Mouse (Mus musculus): ENCODE results near the gene Pycr1.
A peak's percentile ranks its signal among the peaks of the same experiment; 100 is the strongest.

Pycr1 gene

GRCm38 (mm10) chr11:120627468-120628300 lies 15.9 kb downstream of the Pycr1 start:
- no peak for DNase-seq (ENCODE audit: low read depth, low spot score)

DNA sequence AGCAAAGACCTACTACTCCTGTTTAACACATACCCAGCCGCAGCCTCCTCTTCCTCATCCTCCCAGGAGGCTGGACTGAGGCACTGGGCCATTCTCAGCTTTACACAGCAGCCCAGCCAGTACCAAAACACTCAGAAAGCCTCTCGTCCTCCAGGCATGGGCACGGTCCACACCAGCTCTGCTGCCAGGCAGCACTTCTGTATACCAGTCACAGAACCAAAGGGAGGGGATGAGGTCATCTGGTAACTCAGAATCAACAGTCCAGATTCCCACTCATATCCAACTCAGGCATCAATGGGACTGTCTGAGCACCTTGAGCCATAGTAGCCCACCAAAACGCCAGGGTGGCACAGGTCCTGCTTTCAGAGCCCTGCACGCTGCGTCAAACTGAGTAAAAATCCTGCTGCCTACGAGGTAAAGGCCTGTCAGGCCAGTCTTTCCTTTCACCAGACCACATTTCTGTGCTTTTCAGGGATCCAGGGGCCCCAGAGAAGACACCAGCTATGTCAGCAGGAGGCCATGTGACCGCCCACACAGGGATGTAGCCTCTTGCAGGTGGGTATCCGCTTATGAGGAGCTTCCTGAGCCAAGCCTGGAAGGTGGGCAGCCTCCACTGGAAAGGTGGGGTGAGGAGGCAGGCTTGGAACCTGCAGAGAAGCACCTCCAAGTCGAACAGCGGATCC lies 16.6 kb downstream of the Pycr1 start:
- no peak for DNase-seq (ENCODE audit: low read depth, low spot score)

DNA sequence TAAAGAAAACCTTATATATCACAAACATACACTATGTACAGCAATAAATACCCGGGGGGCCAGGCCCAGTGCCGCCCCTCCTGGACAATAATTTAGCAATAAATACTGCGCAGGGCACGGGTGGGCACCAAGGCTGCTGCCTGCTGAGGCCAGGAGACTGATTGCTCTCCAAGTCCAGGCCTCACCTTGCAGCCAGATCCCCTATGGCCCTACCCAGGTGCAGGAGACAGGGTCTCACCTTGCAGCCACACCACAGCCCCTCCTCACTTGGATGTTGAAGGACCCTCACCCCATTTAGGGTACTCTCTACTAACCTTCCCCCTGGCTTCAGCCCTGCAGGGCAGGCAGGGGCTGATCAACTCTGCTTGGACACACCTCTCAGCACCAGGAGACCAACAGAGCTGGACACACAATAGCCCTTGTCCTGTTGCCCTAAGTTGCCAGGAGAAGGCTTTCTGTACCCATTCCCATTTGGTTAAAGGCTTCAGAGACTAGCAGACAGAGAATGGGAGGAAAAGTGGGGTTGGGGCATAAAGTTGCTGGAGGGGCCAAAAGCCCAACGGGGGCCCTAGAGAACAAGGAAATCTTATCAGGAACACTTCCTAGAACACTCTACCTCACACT lies 18.3 kb downstream of the Pycr1 start, which contains the start of gene Sirt7:
TSS of gene Sirt7 (minus strand) at position 89 of the 624 bp plus-strand sequence.
- no peak for DNase-seq (ENCODE audit: low read depth, low spot score)

- peak; percentile 78 for DNase-seq (ENCODE audit: low read depth, low spot score)
Measured at GRCm38 (mm10) chr11:120624680-120625111, 18.9 kb downstream of the Pycr1 start.

- DNase-seq (ENCODE audit: low read depth, low spot score): peak; percentile 39
Measured at GRCm38 (mm10) chr11:120623961-120624679, 19.4 kb downstream of the Pycr1 start.

- no peak for DNase-seq (ENCODE audit: low read depth, low spot score)
Measured at GRCm38 (mm10) chr11:120622805-120623204, 20.8 kb downstream of the Pycr1 start.

- no peak for DNase-seq (ENCODE audit: low read depth, low spot score)
Measured at GRCm38 (mm10) chr11:120620195-120620594, 23.4 kb downstream of the Pycr1 start.

DNA sequence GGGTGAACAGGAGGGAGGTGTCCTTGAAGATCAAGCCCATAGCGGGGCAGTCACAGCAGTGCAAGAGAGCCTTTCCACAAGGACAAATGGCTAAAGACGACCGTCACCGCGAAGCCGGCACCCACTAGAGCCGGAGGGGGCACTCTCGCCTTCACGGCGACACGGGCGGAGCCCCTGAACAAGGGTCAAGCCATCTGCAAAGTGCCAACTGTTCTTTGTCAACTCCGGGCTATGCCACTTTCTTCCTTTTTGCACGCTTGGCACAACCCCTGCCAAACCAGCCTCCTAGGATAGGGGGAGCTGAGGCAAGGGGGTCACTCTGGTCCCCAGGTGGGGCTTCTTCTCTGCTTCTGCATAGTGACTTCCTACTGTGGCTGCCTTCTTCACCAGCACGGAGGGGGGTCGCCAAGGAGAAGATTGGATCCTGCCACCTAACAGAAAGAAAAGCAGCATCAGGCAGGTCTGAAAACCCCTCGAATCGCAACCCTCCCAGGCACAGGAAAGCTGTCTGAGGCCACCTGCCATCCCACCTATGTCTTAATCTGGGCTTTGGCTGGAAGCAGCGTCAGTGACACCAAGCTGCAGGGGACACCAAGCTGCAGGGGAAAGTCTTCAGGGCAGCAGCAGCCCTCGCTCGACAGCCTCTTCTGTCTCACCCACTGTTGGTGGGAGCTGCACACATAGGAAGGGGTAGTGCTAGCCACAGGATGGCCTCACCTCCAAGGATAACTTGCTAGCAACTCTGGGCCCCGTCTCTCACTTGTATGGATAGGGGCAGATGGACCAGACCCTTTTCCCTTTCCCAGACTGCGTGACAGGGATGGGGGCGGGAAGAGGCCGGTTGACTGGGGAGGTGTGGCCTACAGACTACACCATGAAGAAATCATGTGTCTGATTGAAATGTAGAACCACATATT lies 24.7 kb downstream of the Pycr1 start:
- no peak for DNase-seq (ENCODE audit: low read depth, low spot score)

- DNase-seq (ENCODE audit: low read depth, low spot score): peak; percentile 89
Measured at GRCm38 (mm10) chr11:120617519-120618112, 26.0 kb downstream of the Pycr1 start, which contains the start of gene Pcyt2. Pcyt2 (minus strand) TSS chr11:120617936.

DNA sequence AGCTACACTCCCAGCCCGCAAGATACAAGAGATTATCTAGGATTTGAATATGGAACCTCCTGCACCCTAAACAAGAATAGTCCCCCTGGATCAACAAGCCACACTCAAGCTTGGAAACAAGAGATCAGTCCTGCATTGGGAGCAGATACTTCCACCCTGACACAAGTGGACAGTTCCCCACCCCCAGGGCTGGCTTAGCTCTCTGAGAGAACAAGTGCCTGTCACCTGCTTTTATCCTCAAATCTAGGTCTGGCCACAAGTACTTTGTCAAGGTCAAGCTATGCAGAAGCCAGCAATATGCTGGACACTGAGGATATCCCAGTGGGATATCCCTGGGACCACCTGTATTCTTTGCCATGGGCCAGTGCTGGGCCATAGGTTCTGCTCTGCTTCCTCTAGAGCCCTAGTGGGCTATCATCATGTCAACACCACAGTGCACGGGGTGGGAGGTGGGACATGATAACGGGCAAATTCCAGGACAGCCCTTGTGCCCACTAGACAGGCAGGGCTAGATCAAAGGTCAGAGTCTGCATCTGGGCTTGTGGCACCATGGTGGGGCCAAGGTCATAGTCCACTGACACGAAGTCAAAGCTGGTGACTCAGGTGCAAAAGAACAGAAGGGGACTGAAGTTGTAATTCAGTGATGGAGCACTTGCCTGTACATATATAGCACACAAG lies 26.8 kb downstream of the Pycr1 start:
- DNase-seq (ENCODE audit: low read depth, low spot score): no peak

GRCm38 (mm10) chr11:120615606-120616203 lies 27.9 kb downstream of the Pycr1 start:
- no peak for DNase-seq (ENCODE audit: low read depth, low spot score)

DNA sequence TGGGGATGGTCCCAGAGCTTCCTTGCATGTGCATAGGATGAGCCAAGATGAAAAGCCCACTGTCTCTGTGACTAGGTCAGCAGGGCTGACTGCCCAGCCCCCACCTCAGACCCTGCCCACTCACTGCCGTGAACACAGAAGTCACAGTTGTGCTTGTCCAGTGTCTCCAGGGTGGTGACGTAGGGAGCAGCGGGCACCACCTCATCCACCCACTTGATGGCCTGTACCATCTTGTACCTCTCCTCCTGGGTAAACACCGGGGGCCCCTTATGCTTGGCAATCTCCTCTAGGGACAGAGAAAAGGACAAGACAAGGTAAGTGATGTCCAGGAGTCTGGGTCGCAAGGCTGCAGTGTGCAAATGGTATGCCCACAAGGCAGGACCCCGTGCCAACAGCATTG lies 28.4 kb downstream of the Pycr1 start:
- no peak for DNase-seq (ENCODE audit: low read depth, low spot score)

GRCm38 (mm10) chr11:120613976-120614375 lies 29.6 kb downstream of the Pycr1 start:
- DNase-seq (ENCODE audit: low read depth, low spot score): no peak

DNA sequence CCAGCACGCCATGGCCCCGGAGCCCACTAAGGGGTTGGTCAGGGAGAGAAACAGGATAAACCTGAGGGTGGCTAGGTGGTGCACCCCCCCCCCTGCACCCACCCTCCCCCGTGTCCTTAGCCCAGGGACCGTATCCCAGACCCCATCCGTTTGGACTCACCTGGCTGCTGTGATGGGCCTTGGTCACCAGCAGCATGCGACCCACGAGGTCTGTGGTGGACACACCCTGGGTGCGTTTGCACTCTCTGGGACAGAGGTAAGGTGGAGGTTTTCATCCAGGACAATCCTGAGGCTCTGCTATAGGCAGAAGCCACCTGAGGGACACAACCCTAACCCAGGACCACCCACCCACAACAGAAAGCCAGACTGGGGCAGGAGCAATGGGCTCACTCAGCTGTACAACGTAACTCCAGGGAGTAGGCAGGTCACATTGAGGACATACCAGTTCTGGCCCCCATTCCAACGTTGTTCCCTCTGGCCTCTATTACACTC lies 30.0 kb downstream of the Pycr1 start:
- no peak for DNase-seq (ENCODE audit: low read depth, low spot score)

- DNase-seq (ENCODE audit: low read depth, low spot score): peak; percentile 62
Measured at GRCm38 (mm10) chr11:120612763-120613162, 30.8 kb downstream of the Pycr1 start.

DNA sequence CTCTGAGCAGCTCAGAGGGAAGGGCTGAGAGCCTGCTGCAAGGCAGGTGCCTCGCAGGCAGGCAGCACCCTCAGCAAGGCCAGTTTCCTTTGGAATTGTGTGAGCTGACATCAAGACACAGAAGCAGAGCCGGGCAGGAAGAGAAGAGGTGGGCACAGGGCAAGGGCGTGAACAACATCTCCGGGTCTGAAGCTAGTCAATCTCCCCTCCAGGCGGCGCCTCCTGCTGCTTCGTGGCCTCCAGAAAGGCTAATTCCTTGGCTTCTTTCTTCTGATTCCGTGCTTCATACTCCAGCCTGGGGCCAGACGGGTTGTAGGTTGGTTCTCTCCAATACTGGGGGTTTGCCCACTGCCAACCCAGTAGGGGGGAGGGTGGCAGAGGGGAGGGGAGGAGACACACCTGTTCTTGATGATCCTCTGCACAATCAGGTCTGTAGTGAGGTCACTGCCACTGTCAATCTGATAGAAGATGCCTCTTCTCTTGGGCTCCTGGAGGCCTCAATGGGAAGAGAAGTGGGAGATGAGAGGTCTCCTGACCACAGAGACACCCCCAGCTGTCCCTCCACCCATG lies 33.0 kb downstream of the Pycr1 start:
- DNase-seq (ENCODE audit: low read depth, low spot score): no peak

- DNase-seq (ENCODE audit: low read depth, low spot score): no peak
Measured at GRCm38 (mm10) chr11:120609250-120609649, 34.3 kb downstream of the Pycr1 start.

- no peak for DNase-seq (ENCODE audit: low read depth, low spot score)
Measured at GRCm38 (mm10) chr11:120608241-120609034, 35.1 kb downstream of the Pycr1 start, which contains the start of gene Npb. Npb (plus strand) TSS chr11:120608477.
